Mouse (Mus musculus) C2C12 (cell line): Measurements from ENCODE around the gene Lrch3. TPM values are rescaled to one million over a fixed set of nuclear protein-coding genes. Genes with fewer than 3 reads are reported as not detected.
"Not testable (repeated sequence)": the region's sequence is repeated elsewhere in the genome, so short reads cannot be mapped to it uniquely, and the experiment has no call there.

ENCODE experiments used
- H3K27me3 ChIP-seq: one replicate; pipeline ENCODE4 v1.6.1; 2011; ENCODE audit not compliant: control insufficient read depth, insufficient read depth, insufficient read length
- H3K36me3 ChIP-seq: one replicate; pipeline ENCODE4 v1.6.1; 2011; ENCODE audit not compliant: control insufficient read depth, insufficient read depth
- H3K4me3 ChIP-seq: one replicate; pipeline ENCODE4 v1.5.1; 2011; ENCODE audit warnings: mild to moderate bottlenecking, control low read depth; ENCODE audit not compliant: poor library complexity, insufficient read depth, severe bottlenecking
- H3K79me2 ChIP-seq: one replicate; pipeline ENCODE4 v1.6.1; 2011; ENCODE audit not compliant: control insufficient read depth, insufficient read depth
- H3K79me3 ChIP-seq: one replicate; pipeline ENCODE4 v1.6.1; 2011; ENCODE audit warnings: low read depth, control low read depth
- H3ac ChIP-seq: one replicate; pipeline ENCODE3; 2011; ENCODE audit warnings: low read depth; ENCODE audit not compliant: control insufficient read depth, insufficient read length
- CEBPB ChIP-seq: IDR thresholded peaks from one replicate; pipeline ENCODE4 v1.6.1; 2011; ENCODE audit warnings: low read depth, mild to moderate bottlenecking, control low read depth, moderate library complexity
- CTCF ChIP-seq: IDR thresholded peaks from one replicate; pipeline ENCODE4 v1.5.1; 2011; ENCODE audit not compliant: control insufficient read depth, insufficient read depth, insufficient read length
- FOSL1 ChIP-seq: IDR thresholded peaks from one replicate; pipeline ENCODE4 v1.8.0; 2011; ENCODE audit warnings: mild to moderate bottlenecking, low read length; ENCODE audit not compliant: poor library complexity, insufficient read depth, severe bottlenecking
- MAX ChIP-seq: IDR thresholded peaks from one replicate; pipeline ENCODE4 v1.6.1; 2011; ENCODE audit warnings: mild to moderate bottlenecking, control low read depth
- MYOD1 ChIP-seq: IDR thresholded peaks from one replicate; pipeline ENCODE4 v1.6.1; 2011; ENCODE audit warnings: low read depth; ENCODE audit not compliant: control insufficient read depth, insufficient read length
- MYOG ChIP-seq: IDR thresholded peaks from one replicate; pipeline ENCODE4 v1.6.1; 2011; ENCODE audit not compliant: control insufficient read depth, insufficient read length; ENCODE audit errors: extremely low read depth
- USF1 ChIP-seq: IDR thresholded peaks from one replicate; pipeline ENCODE4 v1.6.1; 2011; ENCODE audit warnings: low read depth, mild to moderate bottlenecking, control low read depth, moderate library complexity
- polyA plus RNA-seq: library from polyadenylated mRNA; unstranded; fragments of >200 nt; fragmentation: generic; extraction: Trizol; gene quantifications from one replicate; pipeline ENCODE4 v1.2.1, GENCODE M21; 2012; ENCODE audit warnings: missing spikeins

Lrch3 gene
- polyA plus RNA-seq, 1 experiment: 6.7 TPM

DNA sequence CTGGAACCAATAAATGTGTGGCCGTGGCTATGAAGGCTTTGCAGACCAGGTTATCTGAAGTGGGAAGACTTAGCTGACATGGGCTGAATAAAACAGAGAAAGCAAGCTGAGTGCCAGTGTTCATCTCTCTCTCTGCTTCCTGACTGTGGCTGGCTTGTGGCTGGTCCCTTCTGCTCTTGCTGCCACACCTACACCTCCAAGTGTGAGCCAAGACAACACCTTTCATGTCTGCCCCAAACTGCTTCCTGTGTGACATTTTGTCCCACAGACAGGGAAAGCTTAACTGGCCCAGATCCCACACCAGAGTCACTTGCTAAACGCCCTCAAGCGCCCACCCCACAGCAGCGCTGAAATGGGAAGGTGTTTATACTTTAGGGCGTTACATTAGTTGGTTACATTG, 139.2 kb downstream of the Lrch3 start:
- TF ChIP-seq MYOG (no peak), CTCF (no peak), FOSL1 (no peak), MAX (no peak), USF1 (no peak), MYOD1 (no peak), CEBPB (no peak)
- peaks cover 18% of the 10 kb centered on the region for H3K79me3 ChIP-seq
- peaks cover 19% of the 10 kb centered on the region for H3K79me2 ChIP-seq
- H3K36me3 ChIP-seq: peaks cover 12% of the 10 kb centered on the region
- no peak overlapping the region for H3K4me3 ChIP-seq
- H3ac ChIP-seq: no peak overlapping the region
- peaks cover 3% of the 10 kb centered on the region for H3K27me3 ChIP-seq

DNA sequence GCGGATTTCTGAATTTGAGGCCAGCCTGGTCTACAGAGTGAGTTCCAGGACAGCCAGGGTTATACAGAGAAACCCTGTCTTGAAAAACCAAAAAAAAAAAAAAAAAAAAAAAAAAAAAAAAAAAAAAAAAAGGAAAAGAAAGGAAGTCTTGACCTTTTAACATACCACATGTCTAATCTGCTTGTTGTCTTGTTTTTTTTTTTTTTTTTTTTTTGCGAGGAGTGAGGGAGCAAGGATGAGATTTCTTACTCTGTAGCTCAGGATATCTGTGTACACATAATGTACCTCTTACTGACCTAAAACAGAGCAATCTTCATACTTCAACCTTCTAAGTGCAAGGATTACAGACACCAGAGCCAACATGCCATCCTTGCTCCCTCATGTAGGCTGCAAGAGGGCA, 141.0 kb downstream of the Lrch3 start:
- peaks cover 37% of the 10 kb centered on the region for H3K79me2 ChIP-seq
- H3K4me3 ChIP-seq, H3K27me3 ChIP-seq, H3ac ChIP-seq: not testable (repeated sequence)
- H3K79me3 ChIP-seq: peaks cover 34% of the 10 kb centered on the region
- peaks cover 30% of the 10 kb centered on the region for H3K36me3 ChIP-seq

DNA sequence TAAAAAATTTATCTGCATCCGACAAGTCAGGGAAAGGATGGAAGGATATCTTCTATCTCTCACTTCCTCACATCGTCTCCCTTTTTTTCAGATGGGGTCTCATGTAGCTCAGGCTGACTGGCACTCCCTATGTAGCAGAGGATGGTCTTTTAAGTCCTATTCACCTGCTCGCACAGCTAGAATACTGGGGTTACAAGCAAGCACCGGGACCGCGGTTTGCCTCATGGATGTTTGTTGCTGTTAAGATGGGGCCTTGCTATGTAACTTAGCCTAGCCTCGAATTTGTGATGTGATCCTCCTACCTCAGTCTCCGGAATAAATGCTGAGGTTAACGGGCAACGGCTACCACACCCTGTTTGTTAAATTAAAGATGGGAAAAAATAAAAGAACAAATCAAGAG, 141.8 kb downstream of the Lrch3 start:
- Histone ChIP-seq H3K27me3 (peaks cover 3% of the 10 kb centered on the region), H3K79me2 (peaks cover 43% of the 10 kb centered on the region), H3K36me3 (peaks cover 37% of the 10 kb centered on the region), H3K4me3 (no peak overlapping the region), H3ac (peak overlapping the region; percentile 35), H3K79me3 (peaks cover 34% of the 10 kb centered on the region)
- TF ChIP-seq CEBPB (no peak), USF1 (no peak), FOSL1 (no peak), MYOG (no peak), MAX (no peak), MYOD1 (no peak), CTCF (no peak)

GRCm38 (mm10) chr16:33056095-33056785, 142.3 kb downstream of the Lrch3 start, which contains the start of the genes Iqcg and Rpl35a:
Gene Iqcg (minus strand): TSS chr16:33056218.
Gene Rpl35a (plus strand): TSS chr16:33056453.
- peak within 1 kb of the TSS; percentile 86 for H3K4me3 ChIP-seq
- peaks cover 42% of the 10 kb centered on the region for H3K36me3 ChIP-seq
- peaks cover 34% of the 10 kb centered on the region for H3K79me3 ChIP-seq
- TF ChIP-seq MYOG (no peak), MAX (peak; percentile 99)
- peaks cover 43% of the 10 kb centered on the region for H3K79me2 ChIP-seq
- peak within 1 kb of the TSS; percentile 92 for H3ac ChIP-seq
- peaks cover 3% of the 10 kb centered on the region for H3K27me3 ChIP-seq

DNA sequence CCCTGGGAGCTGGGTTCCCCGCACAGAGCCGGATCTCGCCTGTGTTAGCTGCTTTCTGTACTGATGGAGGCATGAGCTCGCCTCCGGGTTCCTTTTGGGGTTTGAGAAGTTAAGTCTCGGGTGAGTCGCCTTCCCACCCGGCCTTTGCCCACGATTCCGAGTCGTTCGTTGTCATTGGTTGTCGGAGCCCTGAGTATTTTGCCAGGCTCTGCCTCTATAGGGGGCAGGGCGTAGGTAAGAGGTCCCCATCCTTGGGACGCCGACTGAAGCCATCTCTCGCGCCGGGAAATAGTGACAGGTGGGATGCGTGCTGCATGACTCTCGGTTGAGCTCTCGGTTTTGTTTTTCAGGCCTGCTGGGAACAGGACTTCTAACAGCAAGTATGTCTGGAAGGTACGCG, 142.9 kb downstream of the Lrch3 start:
- peaks cover 43% of the 10 kb centered on the region for H3K79me2 ChIP-seq
- TF ChIP-seq CEBPB: no peak
- no peak for TF ChIP-seq FOSL1
- no peak for TF ChIP-seq MYOG
- TF ChIP-seq USF1: no peak
- no peak for TF ChIP-seq MYOD1
- TF ChIP-seq CTCF: no peak
- peaks cover 34% of the 10 kb centered on the region for H3K79me3 ChIP-seq
- H3K27me3 ChIP-seq: peaks cover 3% of the 10 kb centered on the region
- H3K36me3 ChIP-seq: peaks cover 42% of the 10 kb centered on the region
- peak overlapping the region; percentile 86 for H3K4me3 ChIP-seq
- peak overlapping the region; percentile 92 for H3ac ChIP-seq

DNA sequence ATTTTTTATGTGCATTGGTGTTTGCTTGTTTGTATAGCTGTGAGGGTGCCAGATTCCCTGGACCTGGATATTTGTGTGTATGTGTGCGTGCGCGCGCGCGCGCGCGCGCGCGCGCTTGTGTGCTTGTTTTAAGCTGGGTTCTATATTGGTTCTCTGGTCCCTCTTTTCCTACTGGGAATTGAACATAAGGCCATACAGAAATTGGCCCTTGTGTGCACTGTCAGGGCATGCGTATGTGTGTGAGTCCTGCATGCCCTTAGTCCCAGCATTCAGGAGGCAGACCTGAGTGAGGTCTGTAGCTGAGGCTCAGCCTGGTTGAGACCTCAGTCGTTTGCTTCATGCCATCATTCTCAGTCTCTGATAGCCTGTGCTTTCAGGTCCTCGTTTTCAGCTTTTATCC, 144.1 kb downstream of the Lrch3 start:
- H3K79me2 ChIP-seq: peaks cover 43% of the 10 kb centered on the region
- no peak for TF ChIP-seq MAX
- no peak for TF ChIP-seq FOSL1
- TF ChIP-seq CTCF: no peak
- no peak for TF ChIP-seq USF1
- TF ChIP-seq MYOD1: no peak
- no peak for TF ChIP-seq CEBPB
- no peak for TF ChIP-seq MYOG
- peaks cover 42% of the 10 kb centered on the region for H3K36me3 ChIP-seq
- peak overlapping the region; percentile 86 for H3K4me3 ChIP-seq
- H3ac ChIP-seq: peak overlapping the region; percentile 93
- H3K27me3 ChIP-seq: peaks cover 1% of the 10 kb centered on the region
- H3K79me3 ChIP-seq: peaks cover 34% of the 10 kb centered on the region

DNA sequence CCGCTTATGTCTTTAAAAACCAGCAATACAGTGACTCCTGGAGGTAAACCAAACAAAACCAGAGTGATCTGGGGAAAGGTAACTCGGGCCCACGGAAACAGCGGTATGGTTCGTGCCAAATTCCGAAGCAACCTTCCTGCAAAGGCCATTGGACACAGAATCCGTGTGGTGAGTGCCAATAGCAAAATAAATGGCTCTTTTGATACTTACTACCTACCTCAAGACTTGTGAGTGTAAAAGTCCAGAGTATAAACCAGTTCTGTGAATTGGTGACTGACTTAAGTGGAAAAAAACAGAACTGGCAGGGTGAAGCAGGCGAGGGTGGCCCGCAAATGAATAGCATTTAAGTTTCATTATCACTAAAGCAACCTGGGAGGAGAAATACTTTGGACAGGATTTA, 144.8 kb downstream of the Lrch3 start:
- peaks cover 43% of the 10 kb centered on the region for H3K79me2 ChIP-seq
- H3K79me3 ChIP-seq: peaks cover 34% of the 10 kb centered on the region
- H3ac ChIP-seq: peak overlapping the region; percentile 26
- not testable (repeated sequence) for H3K4me3 ChIP-seq, H3K27me3 ChIP-seq
- peaks cover 42% of the 10 kb centered on the region for H3K36me3 ChIP-seq
